Mouse (Mus musculus) limb, embryonic 15.5 days (tissue): Measurements from ENCODE around the gene Tmem132b. TPM values are rescaled to one million over a fixed set of nuclear protein-coding genes. Genes with fewer than 3 reads are reported as not detected.

Experiments used
- ATAC-seq: fragments of 200-750 bp; cut with Nextera tagmentation; 2 replicates; pipeline ENCODE4 v1.8.0; 2017; ENCODE audit warnings: low read depth, moderate TSS enrichment; ENCODE audit not compliant: insufficient number of reproducible peaks, low FRiP score, low TSS enrichment
- H3K27ac ChIP-seq: fragments of 300-500 bp; sonication (generic); 2 replicates; pipeline ENCODE4 v1.5.1; 2015; ENCODE audit warnings: moderate library complexity, mild to moderate bottlenecking, inconsistent platforms
- H3K27me3 ChIP-seq: fragments of 300-500 bp; sonication (generic); 2 replicates; pipeline ENCODE4 v1.6.1; 2015; ENCODE audit warnings: inconsistent platforms
- H3K36me3 ChIP-seq: fragments of 300-500 bp; sonication (generic); 2 replicates; pipeline ENCODE4 v1.6.1; 2015; ENCODE audit warnings: inconsistent platforms
- H3K4me1 ChIP-seq: fragments of 300-500 bp; sonication (generic); 2 replicates; pipeline ENCODE4 v1.6.1; 2015; ENCODE audit warnings: inconsistent platforms
- H3K4me2 ChIP-seq: fragments of 300-500 bp; sonication (generic); 2 replicates; pipeline ENCODE4 v1.6.1; 2015; ENCODE audit warnings: mild to moderate bottlenecking, inconsistent platforms
- H3K4me3 ChIP-seq: fragments of 300-500 bp; sonication (generic); 2 replicates; pipeline ENCODE4 v1.5.1; 2015; ENCODE audit warnings: mild to moderate bottlenecking, inconsistent platforms
- H3K9ac ChIP-seq: fragments of 300-500 bp; sonication (generic); 2 replicates; pipeline ENCODE4 v1.6.1; 2015; ENCODE audit warnings: inconsistent platforms
- H3K9me3 ChIP-seq: fragments of 300-500 bp; sonication (generic); 2 replicates; pipeline ENCODE4 v1.6.1; 2016; ENCODE audit warnings: inconsistent platforms
- WGBS: fragments of 180-500 bp; shearing (Covaris S2); methylation state at CpG from one replicate; pipeline ENCODE4 v1.1.7; 2015; 5-methylcytosine and 5-hydroxymethylcytosine counted together
- polyA plus RNA-seq: library from polyadenylated mRNA; unstranded; fragments of >200 nt; fragmentation: Nextera tagmentation; extraction: Ambion mirVana; gene quantifications from 2 replicates; pipeline ENCODE4 v1.2.1, GENCODE M21; 2015

Tmem132b gene
- polyA plus RNA-seq, 1 experiment from 2014 or later: 0.31 TPM

DNA sequence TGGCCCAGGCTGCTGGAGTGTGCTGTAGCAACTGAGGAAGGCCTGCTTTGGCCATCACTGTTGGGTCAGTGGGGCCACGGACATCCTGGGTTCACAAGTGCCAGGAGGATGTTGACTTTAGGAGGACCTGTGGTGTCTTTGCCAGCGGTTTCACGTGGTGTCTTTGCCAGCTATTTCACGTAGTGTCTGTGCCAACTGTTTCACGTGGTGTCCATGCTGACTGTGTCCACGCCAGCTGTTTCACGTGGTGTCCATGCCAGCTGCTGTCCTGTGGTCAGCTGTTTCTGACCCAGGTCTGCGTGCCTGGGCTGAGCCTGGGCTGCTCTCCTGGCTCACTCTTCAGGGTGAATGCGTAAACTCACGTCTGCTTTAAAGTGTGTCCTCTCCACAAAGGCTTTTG lies 35.9 kb upstream of the Tmem132b start:
- Histone ChIP-seq H3K9ac (no peak overlapping the region), H3K4me2 (no peak overlapping the region), H3K9me3 (no peaks in the 10 kb centered on the region), H3K36me3 (peaks cover 53% of the 10 kb centered on the region), H3K27me3 (no peaks in the 10 kb centered on the region), H3K27ac (no peak overlapping the region), H3K4me1 (peaks cover 7% of the 10 kb centered on the region), H3K4me3 (no peak overlapping the region)
- no peak for ATAC-seq
- 89% methylated on average over 10 of the region's 10 CpGs for WGBS

DNA sequence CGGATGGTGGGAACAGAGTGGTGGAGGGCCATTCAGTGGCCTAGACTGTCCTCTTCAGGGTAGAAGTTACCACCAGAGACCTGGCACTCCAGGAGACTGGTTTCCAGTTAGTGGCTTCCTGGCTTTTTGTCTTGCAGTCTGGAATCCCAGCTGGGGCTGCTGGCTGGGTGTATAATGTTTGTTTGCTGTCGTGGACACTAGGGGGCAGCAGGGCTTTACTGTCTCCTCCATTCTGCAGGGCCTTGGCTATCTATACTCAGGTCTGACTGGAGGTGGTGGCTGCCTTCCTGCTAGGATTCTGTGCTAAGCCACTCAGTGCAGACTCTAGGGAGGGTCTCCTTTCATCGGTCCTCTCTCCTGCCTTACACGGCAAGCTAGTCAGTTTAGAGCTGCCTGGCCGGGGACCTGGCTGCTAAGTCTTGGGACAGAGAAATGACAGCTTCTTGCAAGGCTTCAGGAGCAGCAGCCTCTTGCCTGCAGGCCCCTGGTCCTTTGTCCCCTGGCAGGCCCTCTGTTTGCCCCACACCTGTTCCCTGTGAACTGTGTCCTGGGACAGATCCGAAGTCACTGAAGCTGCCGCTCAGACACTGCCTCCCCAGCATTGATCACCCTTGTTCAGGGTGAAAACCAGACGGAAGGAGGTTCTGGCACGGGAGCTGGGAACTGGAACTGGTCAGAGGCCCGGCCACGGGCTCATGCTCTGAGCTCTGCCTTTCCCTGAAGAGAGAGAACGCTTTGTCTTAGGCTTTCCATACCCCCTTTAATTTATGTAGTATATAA lies 33.6 kb upstream of the Tmem132b start:
- no peaks in the 10 kb centered on the region for H3K9me3 ChIP-seq
- ATAC-seq: no peak
- peaks cover 7% of the 10 kb centered on the region for H3K4me1 ChIP-seq
- no peak overlapping the region for H3K27ac ChIP-seq
- WGBS: 69% methylated on average over 12 of the region's 12 CpGs
- peaks cover 40% of the 10 kb centered on the region for H3K36me3 ChIP-seq
- no peak overlapping the region for H3K9ac ChIP-seq
- no peaks in the 10 kb centered on the region for H3K27me3 ChIP-seq
- H3K4me3 ChIP-seq: no peak overlapping the region
- H3K4me2 ChIP-seq: no peak overlapping the region

DNA sequence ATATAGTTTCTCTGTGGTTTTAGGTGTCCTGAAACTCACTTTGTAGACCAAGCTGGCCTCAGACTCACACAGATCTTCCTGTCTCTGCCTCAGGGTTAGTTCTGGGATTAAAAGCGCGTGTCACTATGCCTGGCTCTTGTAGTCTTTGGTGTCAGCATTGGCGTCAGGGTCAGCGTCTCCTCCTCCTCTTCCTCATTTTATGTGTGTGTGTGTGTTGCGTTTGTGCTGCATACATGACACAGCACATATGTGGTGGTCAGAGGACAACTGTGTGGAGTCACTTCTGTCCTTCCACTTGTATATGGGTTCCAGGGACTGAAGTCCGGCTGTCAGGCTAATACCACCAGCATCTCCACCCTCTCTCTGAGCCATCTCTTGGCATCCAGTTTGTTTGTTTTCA lies 30.1 kb upstream of the Tmem132b start:
- no peak overlapping the region for H3K27ac ChIP-seq
- peaks cover 39% of the 10 kb centered on the region for H3K36me3 ChIP-seq
- no peak overlapping the region for H3K4me2 ChIP-seq
- no peaks in the 10 kb centered on the region for H3K27me3 ChIP-seq
- no peak overlapping the region for H3K9ac ChIP-seq
- H3K9me3 ChIP-seq: no peaks in the 10 kb centered on the region
- no peak overlapping the region for H3K4me3 ChIP-seq
- ATAC-seq: no peak
- H3K4me1 ChIP-seq: peaks cover 6% of the 10 kb centered on the region
- WGBS: 93% methylated on average over 6 of the region's 6 CpGs

DNA sequence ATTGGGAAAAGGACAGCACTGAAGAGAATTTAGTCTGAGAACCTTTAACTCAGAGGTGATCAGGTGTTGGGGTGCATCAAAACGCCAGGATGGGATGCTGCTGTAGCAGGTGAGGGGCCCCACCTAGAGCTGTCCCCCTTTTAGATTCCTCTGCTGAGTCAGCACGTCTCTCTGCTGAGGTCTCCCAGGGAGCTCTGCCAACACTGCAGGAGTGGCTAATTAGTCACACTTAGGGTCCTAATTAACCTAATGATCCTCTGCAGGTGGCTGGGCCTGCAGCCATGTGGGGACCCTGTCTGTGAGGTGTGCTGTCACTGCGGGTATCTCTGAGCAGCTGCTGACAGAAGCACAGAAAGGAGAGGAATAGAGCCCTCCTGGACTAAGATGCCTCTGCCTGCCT lies 29.4 kb upstream of the Tmem132b start:
- H3K27ac ChIP-seq: no peak overlapping the region
- no peak overlapping the region for H3K4me3 ChIP-seq
- peaks cover 42% of the 10 kb centered on the region for H3K36me3 ChIP-seq
- H3K4me2 ChIP-seq: no peak overlapping the region
- ATAC-seq: no peak
- WGBS: 30% methylated on average over 3 of the region's 3 CpGs
- no peaks in the 10 kb centered on the region for H3K27me3 ChIP-seq
- peaks cover 6% of the 10 kb centered on the region for H3K4me1 ChIP-seq
- no peaks in the 10 kb centered on the region for H3K9me3 ChIP-seq
- H3K9ac ChIP-seq: no peak overlapping the region

DNA sequence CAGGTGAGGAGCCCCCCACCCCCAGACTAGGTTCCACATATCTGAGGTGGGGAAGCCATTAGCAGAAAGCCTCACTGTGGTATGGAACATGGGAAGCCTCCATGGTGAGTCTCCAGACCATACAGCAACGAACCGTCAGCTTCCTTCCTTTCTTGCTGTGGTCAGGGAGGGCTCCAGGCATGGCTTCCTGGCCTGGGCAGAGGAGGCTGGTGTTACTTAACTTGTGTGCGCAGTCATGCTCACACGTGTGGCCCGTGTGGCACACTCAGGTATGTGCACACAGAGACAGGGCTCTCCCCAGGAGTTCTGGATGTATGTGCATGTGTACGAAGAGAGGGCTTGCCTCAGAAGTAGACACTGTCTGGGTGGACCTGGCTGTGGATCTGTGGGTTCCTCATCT lies 27.9 kb upstream of the Tmem132b start:
- no peak overlapping the region for H3K4me3 ChIP-seq
- H3K4me2 ChIP-seq: no peak overlapping the region
- H3K9ac ChIP-seq: no peak overlapping the region
- peaks cover 51% of the 10 kb centered on the region for H3K36me3 ChIP-seq
- H3K27me3 ChIP-seq: no peaks in the 10 kb centered on the region
- no peak overlapping the region for H3K27ac ChIP-seq
- WGBS: 91% methylated on average over 6 of the region's 6 CpGs
- H3K4me1 ChIP-seq: no peaks in the 10 kb centered on the region
- no peaks in the 10 kb centered on the region for H3K9me3 ChIP-seq
- no peak for ATAC-seq

DNA sequence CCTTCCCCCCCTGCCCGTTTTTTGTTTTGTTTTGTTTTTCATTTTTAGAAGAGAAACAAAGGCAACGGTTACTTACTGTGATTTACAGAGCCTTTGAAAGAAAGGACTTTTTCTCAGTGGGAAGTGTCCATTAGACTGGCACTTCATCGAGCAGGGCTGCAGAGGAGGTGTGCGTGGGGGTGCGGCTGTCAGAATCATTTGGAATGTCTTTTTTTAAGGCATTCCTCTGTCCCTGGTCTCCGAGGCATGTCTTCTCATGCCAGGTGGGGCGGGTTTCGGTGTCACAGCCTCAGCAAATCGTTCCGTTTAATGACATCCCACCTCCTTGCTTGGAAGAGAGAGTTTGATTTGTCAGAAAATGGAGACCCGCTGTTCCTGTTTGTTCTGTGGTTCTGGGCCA lies 26.9 kb upstream of the Tmem132b start:
- H3K9me3 ChIP-seq: no peaks in the 10 kb centered on the region
- H3K4me1 ChIP-seq: no peaks in the 10 kb centered on the region
- no peaks in the 10 kb centered on the region for H3K27me3 ChIP-seq
- no peak overlapping the region for H3K27ac ChIP-seq
- H3K4me3 ChIP-seq: no peak overlapping the region
- H3K4me2 ChIP-seq: no peak overlapping the region
- ATAC-seq: no peak
- H3K9ac ChIP-seq: no peak overlapping the region
- H3K36me3 ChIP-seq: peaks cover 56% of the 10 kb centered on the region
- 62% methylated on average over 11 of the region's 11 CpGs for WGBS

DNA sequence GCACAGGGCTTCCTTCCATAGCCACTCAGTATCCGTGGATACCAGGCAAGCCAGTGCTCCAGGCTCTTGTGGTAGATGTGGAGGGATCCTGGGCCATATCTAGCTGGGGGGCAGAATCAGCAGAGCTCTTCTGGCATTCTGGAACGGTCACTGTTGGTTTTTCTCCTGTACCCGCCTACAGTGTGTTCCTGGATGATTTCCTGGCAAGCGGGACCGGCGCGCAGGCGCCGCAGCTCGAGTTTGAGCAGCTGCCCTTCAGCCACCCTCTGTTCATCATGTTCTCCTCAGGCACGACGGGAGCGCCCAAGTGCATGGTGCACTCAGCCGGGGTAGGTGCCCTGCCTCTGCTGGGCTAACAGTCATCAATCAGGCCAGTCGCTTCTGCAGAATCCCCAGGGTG lies 25.6 kb upstream of the Tmem132b start:
- Histone ChIP-seq H3K27me3 (no peaks in the 10 kb centered on the region), H3K4me1 (no peaks in the 10 kb centered on the region), H3K4me3 (no peak overlapping the region), H3K27ac (no peak overlapping the region), H3K36me3 (peaks cover 64% of the 10 kb centered on the region), H3K9ac (no peak overlapping the region), H3K9me3 (no peaks in the 10 kb centered on the region), H3K4me2 (no peak overlapping the region)
- WGBS: 86% methylated on average over 15 of the region's 15 CpGs
- ATAC-seq: no peak

DNA sequence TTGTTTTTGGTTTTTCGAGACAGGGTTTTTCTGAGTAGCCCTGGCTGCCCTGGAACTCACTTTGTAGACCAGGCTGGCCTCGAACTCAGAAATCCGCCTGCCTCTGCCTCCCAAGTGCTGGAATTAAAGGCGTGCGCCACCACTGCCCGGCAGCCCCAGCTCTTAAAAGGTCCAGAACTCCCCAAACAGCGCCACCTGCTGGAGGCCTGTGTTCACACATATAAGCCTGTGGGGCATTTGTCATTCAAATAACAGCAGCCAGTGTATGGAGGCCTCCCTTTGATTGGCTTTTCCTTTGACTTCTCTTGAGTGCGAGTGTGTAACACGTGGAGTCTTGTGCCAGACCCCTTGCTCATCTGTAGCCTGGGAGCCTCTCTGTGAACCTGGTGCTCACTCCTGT lies 24.0 kb upstream of the Tmem132b start:
- H3K27ac ChIP-seq: no peak overlapping the region
- no peak overlapping the region for H3K9ac ChIP-seq
- no peaks in the 10 kb centered on the region for H3K9me3 ChIP-seq
- H3K4me2 ChIP-seq: no peak overlapping the region
- WGBS: 93% methylated on average over 9 of the region's 9 CpGs
- no peak for ATAC-seq
- H3K36me3 ChIP-seq: peaks cover 78% of the 10 kb centered on the region
- no peaks in the 10 kb centered on the region for H3K4me1 ChIP-seq
- H3K27me3 ChIP-seq: no peaks in the 10 kb centered on the region
- no peak overlapping the region for H3K4me3 ChIP-seq

DNA sequence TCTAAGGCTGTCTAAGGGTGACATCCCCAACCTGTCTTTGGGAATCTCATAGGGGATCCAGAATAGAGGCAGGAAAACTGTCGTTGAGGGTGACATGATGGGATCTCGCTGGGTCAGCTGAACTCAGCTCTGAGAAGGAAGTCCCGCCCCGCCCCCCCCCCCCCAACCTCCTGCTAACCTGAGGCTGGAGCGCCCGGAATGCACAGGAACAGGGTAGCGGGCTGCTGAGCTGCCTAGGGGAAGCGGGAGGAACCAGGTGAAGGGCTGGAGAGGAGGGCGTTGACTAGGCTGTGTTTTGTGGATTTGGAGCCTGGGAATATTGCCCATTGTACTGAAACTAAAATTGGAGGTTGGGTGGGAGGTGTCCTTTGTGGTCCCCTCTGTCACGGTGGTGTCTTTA lies 23.6 kb upstream of the Tmem132b start:
- H3K4me3 ChIP-seq: no peak overlapping the region
- H3K27me3 ChIP-seq: no peaks in the 10 kb centered on the region
- no peak overlapping the region for H3K9ac ChIP-seq
- no peak overlapping the region for H3K4me2 ChIP-seq
- no peaks in the 10 kb centered on the region for H3K4me1 ChIP-seq
- WGBS: 88% methylated on average over 10 of the region's 10 CpGs
- no peak overlapping the region for H3K27ac ChIP-seq
- no peaks in the 10 kb centered on the region for H3K9me3 ChIP-seq
- H3K36me3 ChIP-seq: peaks cover 78% of the 10 kb centered on the region
- no peak for ATAC-seq

DNA sequence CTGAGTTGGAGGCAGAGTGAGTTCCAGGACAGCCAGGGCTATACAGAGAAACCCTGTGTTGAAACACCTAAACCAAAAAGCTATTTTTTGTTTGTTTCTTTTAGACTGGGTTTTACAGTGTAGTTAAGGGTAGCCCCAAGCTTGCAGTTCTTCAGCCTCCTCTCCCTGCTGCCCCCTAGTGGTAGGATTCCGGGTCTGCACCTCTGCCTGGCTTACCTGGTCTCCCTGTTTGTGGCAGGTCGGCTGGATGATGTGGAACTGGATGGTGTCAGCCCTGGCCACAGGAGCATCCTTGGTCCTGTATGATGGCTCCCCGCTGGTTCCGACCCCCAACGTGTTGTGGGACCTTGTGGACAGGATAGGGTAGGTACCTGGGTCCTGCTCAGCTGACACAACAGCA lies 22.0 kb upstream of the Tmem132b start:
- H3K9ac ChIP-seq: no peak overlapping the region
- H3K27ac ChIP-seq: no peak overlapping the region
- no peaks in the 10 kb centered on the region for H3K9me3 ChIP-seq
- no peaks in the 10 kb centered on the region for H3K27me3 ChIP-seq
- H3K4me1 ChIP-seq: no peaks in the 10 kb centered on the region
- no peak overlapping the region for H3K4me2 ChIP-seq
- H3K4me3 ChIP-seq: no peak overlapping the region
- peaks cover 81% of the 10 kb centered on the region for H3K36me3 ChIP-seq
- no peak for ATAC-seq
- WGBS: 44% methylated on average over 5 of the region's 5 CpGs

DNA sequence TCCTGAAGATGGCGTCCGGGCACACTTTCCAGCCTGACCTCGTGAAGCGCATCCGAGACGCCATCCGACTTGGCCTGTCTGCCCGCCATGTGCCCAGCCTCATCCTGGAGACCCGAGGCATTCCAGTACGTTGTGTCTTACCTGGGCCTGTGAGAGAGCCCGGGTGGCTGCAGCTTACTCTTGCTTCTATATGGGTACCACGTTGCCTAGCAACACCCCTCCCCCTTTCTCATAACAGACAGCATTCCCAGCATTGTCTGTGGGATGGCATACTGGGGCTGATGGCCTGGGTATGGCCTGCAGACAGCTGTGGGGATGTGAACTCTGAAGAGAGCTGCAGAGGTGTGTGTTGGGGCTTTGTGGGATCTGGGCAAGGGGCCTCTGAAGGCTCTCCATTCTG lies 16.6 kb upstream of the Tmem132b start:
- no peaks in the 10 kb centered on the region for H3K27me3 ChIP-seq
- no peaks in the 10 kb centered on the region for H3K9me3 ChIP-seq
- H3K9ac ChIP-seq: no peak overlapping the region
- H3K27ac ChIP-seq: no peak overlapping the region
- H3K4me2 ChIP-seq: no peak overlapping the region
- WGBS: 87% methylated on average over 12 of the region's 12 CpGs
- ATAC-seq: no peak
- H3K4me3 ChIP-seq: no peak overlapping the region
- peaks cover 80% of the 10 kb centered on the region for H3K36me3 ChIP-seq
- no peaks in the 10 kb centered on the region for H3K4me1 ChIP-seq

DNA sequence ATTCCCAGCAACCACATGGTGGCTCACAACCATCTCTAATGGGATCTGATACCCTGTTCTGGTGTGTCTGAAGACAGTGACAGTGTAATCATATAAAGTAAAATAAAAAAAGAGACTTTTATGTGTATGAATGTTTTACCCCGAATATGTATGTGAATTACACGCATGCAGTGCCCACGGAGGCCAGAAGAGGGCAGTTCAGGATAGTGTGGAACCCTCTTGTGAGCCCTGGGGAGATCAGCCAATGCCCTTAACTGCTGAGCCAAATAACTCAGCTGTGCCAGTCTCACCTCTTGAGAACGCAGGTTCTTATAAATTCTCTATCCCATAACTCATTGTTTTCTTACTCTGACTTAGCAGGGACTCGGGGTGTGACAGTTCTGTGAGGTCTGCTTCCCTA lies 12.9 kb upstream of the Tmem132b start:
- H3K4me1 ChIP-seq: no peaks in the 10 kb centered on the region
- 68% methylated on average over 5 of the region's 5 CpGs for WGBS
- H3K9ac ChIP-seq: no peak overlapping the region
- no peak overlapping the region for H3K4me3 ChIP-seq
- no peak overlapping the region for H3K27ac ChIP-seq
- ATAC-seq: no peak
- H3K4me2 ChIP-seq: no peak overlapping the region
- no peaks in the 10 kb centered on the region for H3K27me3 ChIP-seq
- H3K36me3 ChIP-seq: peaks cover 45% of the 10 kb centered on the region
- no peaks in the 10 kb centered on the region for H3K9me3 ChIP-seq
